Mouse (Mus musculus): ENCODE measurements around the gene Slc16a11. TPM values are rescaled to one million over a fixed set of nuclear protein-coding genes. Genes with fewer than 3 reads are reported as not detected.

The Slc16a11 gene
- polyA plus RNA-seq, 1 experiment, result 145 TPM

- H3K79me3 ChIP-seq (ENCODE audit: low read depth), result no peaks in the 10 kb centered on the region
- no peak overlapping the region for H3ac ChIP-seq (ENCODE audit: control insufficient read depth, insufficient read length, low read depth)
- no peak overlapping the region for H3K4me3 ChIP-seq (ENCODE audit: insufficient read depth, poor library complexity, severe bottlenecking)
- no peaks in the 10 kb centered on the region for H3K27me3 ChIP-seq (ENCODE audit: control insufficient read depth, insufficient read depth, insufficient read length)
- no peak for TF ChIP-seq MYOG (IDR thresholded peaks at IDR 0.05; ENCODE audit: control insufficient read depth, extremely low read depth, insufficient read length)
- no peak for TF ChIP-seq CEBPB (IDR thresholded peaks at IDR 0.05; ENCODE audit: low read depth)
- no peak for TF ChIP-seq MAX (IDR thresholded peaks at IDR 0.05)
- no peak for TF ChIP-seq MYOD1 (IDR thresholded peaks at IDR 0.05; ENCODE audit: control insufficient read depth, insufficient read length, low read depth)
- TF ChIP-seq FOSL1 (IDR thresholded peaks at IDR 0.05; ENCODE audit: insufficient read depth, low read length, poor library complexity, severe bottlenecking), result no peak
- TF ChIP-seq CTCF (IDR thresholded peaks at IDR 0.05; ENCODE audit: control insufficient read depth, insufficient read depth, insufficient read length), result no peak
- TF ChIP-seq USF1 (IDR thresholded peaks at IDR 0.05; ENCODE audit: low read depth), result no peak
- no peaks in the 10 kb centered on the region for H3K36me3 ChIP-seq (ENCODE audit: control insufficient read depth, insufficient read depth)
- H3K79me2 ChIP-seq (ENCODE audit: control insufficient read depth, insufficient read depth), result no peaks in the 10 kb centered on the region
These were observed 33.2 kb upstream of the Slc16a11 start for GRCm38 (mm10) chr11:70179401-70179800.

GRCm38 (mm10) chr11:70180496-70180895 lies 32.1 kb upstream of the Slc16a11 start:
- Histone ChIP-seq H3K79me3 (ENCODE audit: low read depth) (no peaks in the 10 kb centered on the region), H3ac (ENCODE audit: control insufficient read depth, insufficient read length, low read depth) (no peak overlapping the region)

DNA sequence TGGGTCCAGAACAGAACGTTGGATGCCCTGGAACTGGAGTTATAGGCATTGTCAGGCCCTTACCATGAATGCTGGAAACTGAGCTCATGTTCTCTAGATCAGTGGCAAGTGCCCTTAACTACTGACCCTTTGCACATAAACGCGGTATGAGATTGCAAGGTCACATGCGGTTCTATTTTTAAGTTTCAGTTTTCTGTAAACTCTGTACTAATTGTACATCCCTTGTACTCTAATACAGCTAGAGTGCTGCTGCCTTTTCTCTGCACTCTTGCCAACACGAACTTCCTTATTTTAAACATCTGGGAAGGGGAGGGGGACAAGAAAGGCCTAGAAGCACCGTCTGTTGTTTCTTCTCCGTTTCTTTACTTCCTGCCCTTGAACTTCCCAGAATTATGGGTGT lies 27.4 kb upstream of the Slc16a11 start:
- Histone ChIP-seq H3K4me3 (ENCODE audit: insufficient read depth, poor library complexity, severe bottlenecking) (no peak overlapping the region), H3K27me3 (ENCODE audit: control insufficient read depth, insufficient read depth, insufficient read length) (no peaks in the 10 kb centered on the region), H3K79me3 (ENCODE audit: low read depth) (no peaks in the 10 kb centered on the region), H3K79me2 (ENCODE audit: control insufficient read depth, insufficient read depth) (no peaks in the 10 kb centered on the region), H3ac (ENCODE audit: control insufficient read depth, insufficient read length, low read depth) (no peak overlapping the region), H3K36me3 (ENCODE audit: control insufficient read depth, insufficient read depth) (no peaks in the 10 kb centered on the region)
- TF ChIP-seq MYOD1 (IDR thresholded peaks at IDR 0.05; ENCODE audit: control insufficient read depth, insufficient read length, low read depth) (no peak), CEBPB (IDR thresholded peaks at IDR 0.05; ENCODE audit: low read depth) (no peak), USF1 (IDR thresholded peaks at IDR 0.05; ENCODE audit: low read depth) (no peak), MAX (IDR thresholded peaks at IDR 0.05) (no peak), MYOG (IDR thresholded peaks at IDR 0.05; ENCODE audit: control insufficient read depth, extremely low read depth, insufficient read length) (no peak), CTCF (IDR thresholded peaks at IDR 0.05; ENCODE audit: control insufficient read depth, insufficient read depth, insufficient read length) (no peak), FOSL1 (IDR thresholded peaks at IDR 0.05; ENCODE audit: insufficient read depth, low read length, poor library complexity, severe bottlenecking) (no peak)

More at GRCm38 (mm10) chr11:70180496-70180895, 32.1 kb upstream of the Slc16a11 start:
- no peaks in the 10 kb centered on the region for H3K79me2 ChIP-seq (ENCODE audit: control insufficient read depth, insufficient read depth)
- no peak overlapping the region for H3K4me3 ChIP-seq (ENCODE audit: insufficient read depth, poor library complexity, severe bottlenecking)
- TF ChIP-seq MYOD1 (IDR thresholded peaks at IDR 0.05; ENCODE audit: control insufficient read depth, insufficient read length, low read depth) (no peak), MYOG (IDR thresholded peaks at IDR 0.05; ENCODE audit: control insufficient read depth, extremely low read depth, insufficient read length) (no peak), MAX (IDR thresholded peaks at IDR 0.05) (no peak), FOSL1 (IDR thresholded peaks at IDR 0.05; ENCODE audit: insufficient read depth, low read length, poor library complexity, severe bottlenecking) (no peak), CEBPB (IDR thresholded peaks at IDR 0.05; ENCODE audit: low read depth) (no peak), USF1 (IDR thresholded peaks at IDR 0.05; ENCODE audit: low read depth) (no peak), CTCF (IDR thresholded peaks at IDR 0.05; ENCODE audit: control insufficient read depth, insufficient read depth, insufficient read length) (no peak)
- no peaks in the 10 kb centered on the region for H3K36me3 ChIP-seq (ENCODE audit: control insufficient read depth, insufficient read depth)
- no peaks in the 10 kb centered on the region for H3K27me3 ChIP-seq (ENCODE audit: control insufficient read depth, insufficient read depth, insufficient read length)

DNA sequence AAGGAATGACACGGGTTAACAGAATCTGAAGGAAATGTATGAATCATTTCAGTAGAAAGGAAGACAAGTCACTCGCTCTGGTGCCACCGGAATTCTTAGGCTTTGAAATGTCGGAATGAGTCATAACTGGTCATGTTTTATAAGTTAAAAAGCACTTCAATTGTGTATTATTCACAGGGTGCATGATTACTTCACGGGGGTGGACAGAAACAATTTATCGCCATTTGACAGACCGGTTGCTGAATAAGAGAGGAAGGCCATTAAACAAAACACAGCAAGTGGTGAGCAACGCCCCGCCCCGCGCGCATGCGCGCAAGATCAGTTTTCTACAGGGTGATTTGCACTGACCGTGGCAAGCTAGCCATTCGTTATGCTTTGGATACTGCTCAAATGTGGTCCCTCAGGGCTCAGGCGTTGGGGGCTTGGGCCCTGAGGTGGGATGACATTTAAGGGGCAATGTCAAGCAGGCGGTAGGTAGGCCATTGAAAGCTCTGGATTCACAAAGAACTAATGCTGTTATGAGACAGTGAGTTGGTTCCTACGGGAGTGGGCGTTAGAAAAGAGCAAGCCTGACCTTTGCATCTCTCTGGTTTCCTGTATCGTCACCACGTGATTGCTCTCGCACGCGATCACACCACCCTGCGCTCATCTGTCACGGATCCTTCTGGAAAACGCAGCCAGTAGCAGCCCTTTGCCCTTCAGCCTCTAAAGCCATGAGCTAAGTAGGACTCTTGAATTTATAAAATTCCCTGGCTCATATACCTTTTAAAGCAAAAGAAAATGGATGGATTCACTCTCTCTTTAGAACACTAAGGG lies 23.0 kb upstream of the Slc16a11 start:
- TF ChIP-seq MYOG (IDR thresholded peaks at IDR 0.05; ENCODE audit: control insufficient read depth, extremely low read depth, insufficient read length), result no peak
- TF ChIP-seq CEBPB (IDR thresholded peaks at IDR 0.05; ENCODE audit: low read depth), result peak; percentile 80
- TF ChIP-seq USF1 (IDR thresholded peaks at IDR 0.05; ENCODE audit: low read depth), result peak; percentile 97
- TF ChIP-seq CTCF (IDR thresholded peaks at IDR 0.05; ENCODE audit: control insufficient read depth, insufficient read depth, insufficient read length), result no peak
- TF ChIP-seq MYOD1 (IDR thresholded peaks at IDR 0.05; ENCODE audit: control insufficient read depth, insufficient read length, low read depth), result peak; percentile 59
- peak; percentile 67 for TF ChIP-seq MAX (IDR thresholded peaks at IDR 0.05)
- TF ChIP-seq FOSL1 (IDR thresholded peaks at IDR 0.05; ENCODE audit: insufficient read depth, low read length, poor library complexity, severe bottlenecking), result peak; percentile 97
- peak overlapping the region; percentile 47 for H3ac ChIP-seq (ENCODE audit: control insufficient read depth, insufficient read length, low read depth)
- no peak overlapping the region for H3K4me3 ChIP-seq (ENCODE audit: insufficient read depth, poor library complexity, severe bottlenecking)
- H3K36me3 ChIP-seq (ENCODE audit: control insufficient read depth, insufficient read depth), result no peaks in the 10 kb centered on the region
- no peaks in the 10 kb centered on the region for H3K79me3 ChIP-seq (ENCODE audit: low read depth)
- no peaks in the 10 kb centered on the region for H3K27me3 ChIP-seq (ENCODE audit: control insufficient read depth, insufficient read depth, insufficient read length)
- no peaks in the 10 kb centered on the region for H3K79me2 ChIP-seq (ENCODE audit: control insufficient read depth, insufficient read depth)

DNA sequence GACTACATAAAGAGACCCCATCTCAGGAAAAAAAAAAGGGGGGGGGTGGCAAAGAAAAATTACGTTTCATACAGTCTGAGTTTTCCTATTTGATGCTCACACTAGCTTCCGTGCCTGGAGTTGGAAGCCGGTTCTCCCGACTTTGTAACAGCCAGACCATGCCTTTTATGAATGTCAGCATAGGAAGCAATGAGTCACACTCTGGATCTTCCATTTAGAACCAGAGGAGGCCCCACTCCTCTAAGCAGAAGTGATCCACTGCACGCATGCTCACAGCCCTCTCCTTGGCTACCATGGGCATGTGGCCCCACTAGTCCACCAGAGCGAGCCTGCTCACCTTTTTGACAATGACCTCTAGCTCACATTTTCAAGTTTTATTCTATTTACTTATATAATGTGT lies 21.4 kb upstream of the Slc16a11 start:
- Histone ChIP-seq H3K79me3 (ENCODE audit: low read depth) (no peaks in the 10 kb centered on the region), H3K4me3 (ENCODE audit: insufficient read depth, poor library complexity, severe bottlenecking) (no peak overlapping the region), H3K36me3 (ENCODE audit: control insufficient read depth, insufficient read depth) (peaks cover 4% of the 10 kb centered on the region), H3ac (ENCODE audit: control insufficient read depth, insufficient read length, low read depth) (no peak overlapping the region), H3K79me2 (ENCODE audit: control insufficient read depth, insufficient read depth) (no peaks in the 10 kb centered on the region), H3K27me3 (ENCODE audit: control insufficient read depth, insufficient read depth, insufficient read length) (no peaks in the 10 kb centered on the region)
- peak; percentile 3 for TF ChIP-seq USF1 (IDR thresholded peaks at IDR 0.05; ENCODE audit: low read depth)
- TF ChIP-seq CEBPB (IDR thresholded peaks at IDR 0.05; ENCODE audit: low read depth), result no peak
- peak; percentile 9 for TF ChIP-seq FOSL1 (IDR thresholded peaks at IDR 0.05; ENCODE audit: insufficient read depth, low read length, poor library complexity, severe bottlenecking)
- TF ChIP-seq MAX (IDR thresholded peaks at IDR 0.05), result peak; percentile 62
